Mouse (Mus musculus) Muller cell, postnatal 12 days (primary cell): Measurements from ENCODE around the gene Ehbp1.

Experiments used
- DNase-seq: peaks from one replicate; pipeline ENCODE4 v3.0.0-alpha.2; 2015; ENCODE audit errors: inconsistent ontology term

The Ehbp1 gene

GRCm38 (mm10) chr11:21968922-21969321, 373.2 kb downstream of the Ehbp1 start:
- no peak for DNase-seq
